Mouse (Mus musculus) myocyte (in vitro differentiated cells): ENCODE measurements around the gene Abcd4. TPM values are rescaled to one million over a fixed set of nuclear protein-coding genes. Genes with fewer than 3 reads are reported as not detected.
A peak's percentile ranks its signal among the peaks of the same experiment; 100 is the strongest.

Experiments
- H3K27me3 ChIP-seq: one replicate; pipeline ENCODE4 v1.6.1; 2011; ENCODE audit not compliant: control insufficient read depth, insufficient read depth, insufficient read length
- H3K36me3 ChIP-seq: one replicate; pipeline ENCODE4 v1.6.1; 2011; ENCODE audit not compliant: control insufficient read depth, insufficient read depth
- H3K4me2 ChIP-seq: one replicate; pipeline ENCODE4 v1.6.1; 2011; ENCODE audit warnings: low read depth, control low read depth
- H3K4me3 ChIP-seq: one replicate; pipeline ENCODE4 v1.5.1; 2011; ENCODE audit warnings: mild to moderate bottlenecking, control low read depth, moderate library complexity
- H3K79me2 ChIP-seq: one replicate; pipeline ENCODE4 v1.6.1; 2011; ENCODE audit not compliant: control insufficient read depth, insufficient read depth
- H3ac ChIP-seq: one replicate; pipeline ENCODE4 v1.6.1; 2011; ENCODE audit not compliant: control insufficient read depth, insufficient read length
- CEBPB ChIP-seq: IDR thresholded peaks from 2 replicates; pipeline ENCODE4 v1.6.1; 2011; ENCODE audit warnings: mild to moderate bottlenecking, moderate library complexity; ENCODE audit not compliant: poor library complexity, insufficient read depth, severe bottlenecking
- E2F4 ChIP-seq: IDR thresholded peaks from one replicate; pipeline ENCODE4 v1.6.1; 2011; ENCODE audit warnings: mild to moderate bottlenecking, control low read depth, moderate library complexity; ENCODE audit not compliant: insufficient read depth
- MAX ChIP-seq: IDR thresholded peaks from one replicate; pipeline ENCODE4 v1.6.1; 2011; ENCODE audit warnings: low read depth, mild to moderate bottlenecking, control low read depth
- MYOD1 ChIP-seq, 3 experiments: IDR thresholded peaks; one replicate each; pipeline ENCODE4 v1.6.1; 2011; ENCODE audit warnings: control low read depth in 2 of 3, low read depth in 2 of 3, mild to moderate bottlenecking in 2 of 3, moderate library complexity in 1 of 3; ENCODE audit not compliant: insufficient read length in 2 of 3, control insufficient read depth in 1 of 3
- MYOG ChIP-seq, 3 experiments: IDR thresholded peaks; one replicate each; pipeline ENCODE4 v1.6.1; 2011; ENCODE audit warnings: control low read depth in 2 of 3, low read depth in 2 of 3, mild to moderate bottlenecking in 2 of 3; ENCODE audit not compliant: insufficient read length in 2 of 3, control insufficient read depth in 1 of 3, insufficient read depth in 1 of 3
- POLR2A ChIP-seq: IDR thresholded peaks from one replicate; pipeline ENCODE4 v1.6.1; 2011; ENCODE audit warnings: low read depth, mild to moderate bottlenecking, control low read depth, moderate library complexity; ENCODE audit not compliant: insufficient read length
- POLR2AphosphoS2 ChIP-seq: IDR thresholded peaks from one replicate; pipeline ENCODE4 v1.6.1; 2011; ENCODE audit warnings: low read depth, control low read depth; ENCODE audit not compliant: insufficient read length
- REST ChIP-seq: IDR thresholded peaks from one replicate; pipeline ENCODE4 v1.6.1; 2011; ENCODE audit warnings: mild to moderate bottlenecking, control low read depth, moderate library complexity; ENCODE audit not compliant: insufficient read depth, insufficient read length
- SRF ChIP-seq: IDR thresholded peaks from one replicate; pipeline ENCODE4 v1.6.1; 2011; ENCODE audit warnings: low read depth; ENCODE audit not compliant: control insufficient read depth, insufficient read length
- TCF12 ChIP-seq: IDR thresholded peaks from one replicate; pipeline ENCODE4 v1.6.1; 2011; ENCODE audit warnings: mild to moderate bottlenecking, control low read depth; ENCODE audit not compliant: poor library complexity, insufficient read depth, severe bottlenecking
- TCF3 ChIP-seq: IDR thresholded peaks from one replicate; pipeline ENCODE4 v1.6.1; 2011; ENCODE audit warnings: low read depth, control low read depth; ENCODE audit not compliant: insufficient read length
- USF1 ChIP-seq: IDR thresholded peaks from one replicate; pipeline ENCODE4 v1.6.1; 2011; ENCODE audit warnings: low read depth, mild to moderate bottlenecking, control low read depth, moderate library complexity
- polyA plus RNA-seq: library from polyadenylated mRNA; unstranded; fragments of >200 nt; fragmentation: generic; extraction: Trizol; gene quantifications from one replicate; pipeline ENCODE4 v1.2.1, GENCODE M21; 2012; ENCODE audit warnings: missing spikeins

Abcd4 gene
- polyA plus RNA-seq, 1 experiment: 16.4 TPM

DNA sequence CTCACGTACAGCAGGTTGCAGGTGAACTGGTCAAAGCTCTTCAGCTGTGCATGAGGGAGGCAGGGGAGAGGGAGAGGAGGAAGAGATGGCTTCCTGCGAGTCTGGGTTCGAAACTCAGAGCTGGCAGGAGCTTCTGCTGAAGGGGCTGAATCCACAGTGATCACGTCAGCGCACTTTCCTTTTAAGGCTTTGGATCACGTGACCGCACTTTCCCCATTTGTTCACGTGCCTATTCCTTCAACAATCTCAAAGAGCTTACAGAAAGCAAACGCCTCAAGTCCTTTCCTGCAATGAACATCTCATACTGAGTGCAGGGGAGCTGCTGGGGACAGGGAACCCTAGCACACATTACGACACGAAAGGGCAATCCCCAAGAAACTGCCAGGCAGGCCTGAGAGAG lies 3.2 kb downstream of the Abcd4 start:
- Histone ChIP-seq H3K36me3 (peaks cover 8% of the 10 kb centered on the region), H3K79me2 (peaks cover 12% of the 10 kb centered on the region), H3ac (no peak overlapping the region), H3K4me3 (no peak overlapping the region), H3K27me3 (no peaks in the 10 kb centered on the region), H3K4me2 (peak overlapping the region; percentile 90)
- no peak for TF ChIP-seq POLR2A
- no peak for TF ChIP-seq MYOG (IDR thresholded peaks at IDR 0.05; ENCODE audit: control insufficient read depth in 1 of 3, insufficient read depth in 1 of 3, insufficient read length in 2 of 3, low read depth in 2 of 3)
- TF ChIP-seq TCF12: no peak
- TF ChIP-seq TCF3: no peak
- no peak for TF ChIP-seq REST
- TF ChIP-seq E2F4: no peak
- TF ChIP-seq USF1: peak; percentile 32

DNA sequence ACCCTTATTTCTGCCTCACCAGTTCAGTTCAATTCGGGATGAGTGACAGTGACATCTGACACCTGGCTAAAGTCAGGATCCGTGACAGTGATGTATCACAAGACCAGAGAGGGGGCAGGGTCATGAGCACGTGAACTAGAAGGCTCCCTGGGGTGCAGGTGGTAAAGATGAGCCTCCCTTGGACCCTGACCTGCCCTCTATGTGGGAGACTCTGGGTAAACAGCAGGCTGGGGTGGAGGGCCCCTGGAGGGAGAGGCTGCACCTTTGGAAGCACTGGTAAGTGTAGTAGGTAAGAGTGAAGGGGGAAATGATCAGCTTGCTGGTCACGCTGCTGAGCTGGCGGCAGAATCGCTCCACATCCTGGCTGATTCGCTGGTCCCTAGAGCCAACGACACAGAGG lies 4.7 kb downstream of the Abcd4 start:
- no peaks in the 10 kb centered on the region for H3K27me3 ChIP-seq
- no peak for TF ChIP-seq MYOG (IDR thresholded peaks at IDR 0.05; ENCODE audit: control insufficient read depth in 1 of 3, insufficient read depth in 1 of 3, insufficient read length in 2 of 3, low read depth in 2 of 3)

DNA sequence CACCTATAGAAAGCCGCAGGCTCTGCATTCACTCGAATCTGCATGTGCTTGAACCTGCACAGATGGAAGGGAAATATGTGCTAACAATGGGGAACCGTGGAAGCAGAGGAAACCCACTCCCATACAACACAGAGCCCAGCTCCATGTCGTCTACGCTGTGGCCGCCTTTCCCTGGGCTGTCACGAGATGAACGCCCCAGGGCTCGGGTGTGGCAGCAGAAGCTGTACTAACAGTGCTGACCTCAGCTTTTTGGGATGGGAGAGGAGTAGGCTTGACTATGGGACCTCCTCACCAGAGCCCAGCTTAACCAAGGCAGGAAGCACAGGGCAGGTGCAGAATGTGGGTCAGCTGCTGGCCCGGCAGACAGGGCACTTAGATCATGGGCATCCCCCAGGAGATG lies 5.5 kb downstream of the Abcd4 start:
- TF ChIP-seq USF1: no peak
- TF ChIP-seq MYOG (IDR thresholded peaks at IDR 0.05; ENCODE audit: control insufficient read depth in 1 of 3, insufficient read depth in 1 of 3, insufficient read length in 2 of 3, low read depth in 2 of 3): no peak
- TF ChIP-seq E2F4: no peak
- no peak for TF ChIP-seq SRF
- peak in 1 of 3 experiments; percentile 13 for TF ChIP-seq MYOD1 (IDR thresholded peaks at IDR 0.05; ENCODE audit: control insufficient read depth in 1 of 3, insufficient read length in 2 of 3, low read depth in 2 of 3)
- TF ChIP-seq TCF3: no peak
- Histone ChIP-seq H3ac (no peak overlapping the region), H3K4me2 (no peak overlapping the region), H3K4me3 (no peak overlapping the region), H3K79me2 (peaks cover 8% of the 10 kb centered on the region), H3K36me3 (peaks cover 17% of the 10 kb centered on the region), H3K27me3 (no peaks in the 10 kb centered on the region)

More for the DNA sequence above, 4.7 kb downstream of the Abcd4 start:
- peaks cover 12% of the 10 kb centered on the region for H3K36me3 ChIP-seq
- H3ac ChIP-seq: no peak overlapping the region
- H3K79me2 ChIP-seq: peaks cover 12% of the 10 kb centered on the region
- H3K4me3 ChIP-seq: no peak overlapping the region
- no peak overlapping the region for H3K4me2 ChIP-seq

DNA sequence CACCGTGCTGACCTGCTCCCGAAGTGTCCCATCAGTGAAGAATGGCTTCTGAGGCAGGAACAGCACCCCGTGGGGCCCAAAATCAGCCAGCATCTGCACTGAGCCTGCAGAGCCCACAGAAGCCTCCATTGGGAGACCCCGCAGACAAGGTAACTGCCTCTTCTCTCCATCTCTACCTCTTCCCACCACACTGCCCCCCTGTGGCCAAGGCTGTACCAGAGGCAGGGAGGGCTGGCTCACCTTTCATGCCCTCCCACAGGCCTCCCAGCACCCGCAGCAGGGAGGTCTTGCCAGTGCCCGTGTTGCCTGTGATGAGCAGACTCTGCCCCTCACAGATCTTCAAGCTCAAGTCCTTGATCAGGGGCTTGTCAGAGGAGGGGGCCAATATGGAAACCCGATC lies 11.4 kb downstream of the Abcd4 start:
- TF ChIP-seq POLR2A (no peak), CEBPB (no peak), POLR2AphosphoS2 (no peak), REST (no peak), USF1 (no peak), TCF12 (no peak)
- H3K27me3 ChIP-seq: no peaks in the 10 kb centered on the region
- H3K36me3 ChIP-seq: peaks cover 20% of the 10 kb centered on the region
- H3ac ChIP-seq: no peak overlapping the region
- H3K79me2 ChIP-seq: no peaks in the 10 kb centered on the region
- H3K4me3 ChIP-seq: no peak overlapping the region
- H3K4me2 ChIP-seq: no peak overlapping the region

DNA sequence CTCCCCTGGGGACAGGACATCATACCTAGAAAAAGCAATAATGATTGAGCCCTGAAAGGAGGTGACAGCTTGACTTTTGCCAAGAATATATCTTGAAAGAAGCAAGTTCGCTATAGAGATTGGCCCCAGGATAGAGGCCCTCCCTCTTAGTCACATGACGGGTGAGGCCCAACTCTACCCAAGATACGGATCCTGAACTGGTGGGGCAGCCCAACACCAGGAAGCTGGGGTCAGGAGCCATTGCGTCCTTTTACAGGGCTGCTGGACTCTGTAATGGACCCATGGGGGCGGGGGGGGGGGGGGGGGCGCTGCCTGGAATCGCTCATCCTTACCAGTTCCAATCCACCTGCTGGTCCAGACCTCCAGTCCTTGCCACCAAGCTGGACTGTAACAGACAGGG lies 13.2 kb downstream of the Abcd4 start:
- Histone ChIP-seq H3K27me3 (no peaks in the 10 kb centered on the region), H3K79me2 (no peaks in the 10 kb centered on the region), H3K4me2 (no peak overlapping the region), H3K36me3 (peaks cover 20% of the 10 kb centered on the region), H3K4me3 (no peak overlapping the region), H3ac (no peak overlapping the region)
- TF ChIP-seq SRF (no peak), CEBPB (no peak), USF1 (no peak)

DNA sequence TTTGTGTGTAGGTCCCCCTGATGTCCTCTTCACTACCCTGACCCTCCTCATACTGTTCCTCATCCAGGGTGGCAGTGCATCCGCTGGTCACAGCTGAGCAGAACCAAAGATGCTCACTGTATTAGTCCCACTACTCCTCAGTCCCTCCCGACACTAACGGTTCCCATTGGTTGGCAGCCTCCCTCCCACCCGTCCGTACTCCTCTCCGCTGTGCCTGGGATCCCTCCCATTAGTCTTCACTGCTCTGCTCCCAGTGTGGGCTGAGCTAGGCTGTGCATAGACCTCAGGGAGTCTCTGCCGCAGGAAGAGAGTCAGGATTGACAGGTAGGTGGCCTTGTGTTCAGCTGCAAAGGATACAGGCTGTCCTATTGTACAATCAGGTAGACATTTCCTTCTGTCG lies 18.9 kb downstream of the Abcd4 start:
- H3K36me3 ChIP-seq: peaks cover 5% of the 10 kb centered on the region
- H3K27me3 ChIP-seq: no peaks in the 10 kb centered on the region
- TF ChIP-seq REST (no peak), CEBPB (no peak), POLR2A (no peak), USF1 (no peak), MAX (no peak), TCF3 (no peak), SRF (no peak), POLR2AphosphoS2 (no peak), TCF12 (no peak)
- no peak overlapping the region for H3K4me3 ChIP-seq
- no peak overlapping the region for H3K4me2 ChIP-seq
- H3K79me2 ChIP-seq: no peaks in the 10 kb centered on the region
- no peak overlapping the region for H3ac ChIP-seq
